Mouse (Mus musculus): Measurements from ENCODE around the gene Sgo2a. TPM values are rescaled to one million over a fixed set of nuclear protein-coding genes. Genes with fewer than 3 reads are reported as not detected.

The Sgo2a gene
- total RNA-seq, 2 experiments from 2014 or later = 0.30 to 0.67 TPM

Other genes starting within 250 kb of the Sgo2a start
- 1 to 10 TPM; 3.0 to 4.2 TPM for gene Spats2l, start 221.8 kb upstream of the Sgo2a start, total RNA-seq (2021)
- 10 to 100 TPM; 10.4 to 13.7 TPM for gene Kctd18, start 23.0 kb downstream of the Sgo2a start, total RNA-seq (2021)
- 10 to 100 TPM; 54.0 to 59.3 TPM for gene Aox1, start 34.0 kb downstream of the Sgo2a start, total RNA-seq (2021)
- 1 to 10 TPM; 6.4 to 7.1 TPM for gene Aox3, start 117.2 kb downstream of the Sgo2a start, total RNA-seq (2021)
- not detected for gene Aox4, start 214.4 kb downstream of the Sgo2a start, total RNA-seq (2021)